Mouse (Mus musculus): ENCODE measurements around the gene Crocc. TPM values are rescaled to one million over a fixed set of nuclear protein-coding genes. Genes with fewer than 3 reads are reported as not detected.

Gene Crocc
- total RNA-seq, 2 experiments from 2014 or later, result 51.4 to 62.7 TPM

Other genes starting within 250 kb of the Crocc start
- gene Padi3, start 249.9 kb downstream of the Crocc start, total RNA-seq (2021), result not detected
- not detected for gene Padi1, start 214.8 kb downstream of the Crocc start, total RNA-seq (2021)
- gene Padi2, start 154.2 kb downstream of the Crocc start, total RNA-seq (2021), result 10 to 100 TPM in 1 of 2 experiments, 1 to 10 TPM in 1; 9.5 to 12.1 TPM
- gene Sdhb, start 99.3 kb downstream of the Crocc start, total RNA-seq (2021), result 100 to 1,000 TPM; 187 to 191 TPM
- 100 to 1,000 TPM; 162 to 171 TPM for gene Atp13a2, start 73.7 kb downstream of the Crocc start, total RNA-seq (2021)
- 1 to 10 TPM; 4.4 to 4.5 TPM for gene Mfap2, start 50.1 kb downstream of the Crocc start, total RNA-seq (2021)
- 10 to 100 TPM; 36.3 to 46.0 TPM for gene Necap2, start 17.8 kb upstream of the Crocc start, total RNA-seq (2021)
- under 1 TPM; 0.55 to 0.83 TPM for gene Spata21, start 27.8 kb upstream of the Crocc start, total RNA-seq (2021)
- gene Szrd1, start 79.2 kb upstream of the Crocc start, total RNA-seq (2021), result 10 to 100 TPM; 41.7 to 49.2 TPM
- gene Fbxo42, start 87.4 kb upstream of the Crocc start, total RNA-seq (2021), result 10 to 100 TPM; 31.4 to 32.3 TPM
- 1 to 10 TPM; 2.5 to 3.2 TPM for gene Rsg1, start 153.4 kb upstream of the Crocc start, total RNA-seq (2021)
- 10 to 100 TPM; 15.1 to 16.3 TPM for gene Arhgef19, start 178.9 kb upstream of the Crocc start, total RNA-seq (2021)
- gene Epha2, start 240.7 kb upstream of the Crocc start, total RNA-seq (2021), result 1 to 10 TPM in 1 of 2 experiments, under 1 TPM in 1; 0.82 to 1.2 TPM

Data from left cerebral cortex, postnatal 25 days (tissue).